Mouse (Mus musculus) urinary bladder, postnatal 4 days (tissue): ENCODE data around the gene Efcab8.

Source experiments
- DNase-seq, 2 experiments: peaks; one replicate each; pipeline ENCODE4 v3.0.0; 2021 to 2022; ENCODE audit warnings: low spot score in 2 of 2

The Efcab8 gene

GRCm38 (mm10) chr2:153779394-153779981 lies at the start of gene Efcab8:
TSS of gene Efcab8 (plus strand) at chr2:153779931.
- no peak for DNase-seq

- DNase-seq: no peak
Measured at GRCm38 (mm10) chr2:153734033-153734432, 45.7 kb upstream of the Efcab8 start.

DNA sequence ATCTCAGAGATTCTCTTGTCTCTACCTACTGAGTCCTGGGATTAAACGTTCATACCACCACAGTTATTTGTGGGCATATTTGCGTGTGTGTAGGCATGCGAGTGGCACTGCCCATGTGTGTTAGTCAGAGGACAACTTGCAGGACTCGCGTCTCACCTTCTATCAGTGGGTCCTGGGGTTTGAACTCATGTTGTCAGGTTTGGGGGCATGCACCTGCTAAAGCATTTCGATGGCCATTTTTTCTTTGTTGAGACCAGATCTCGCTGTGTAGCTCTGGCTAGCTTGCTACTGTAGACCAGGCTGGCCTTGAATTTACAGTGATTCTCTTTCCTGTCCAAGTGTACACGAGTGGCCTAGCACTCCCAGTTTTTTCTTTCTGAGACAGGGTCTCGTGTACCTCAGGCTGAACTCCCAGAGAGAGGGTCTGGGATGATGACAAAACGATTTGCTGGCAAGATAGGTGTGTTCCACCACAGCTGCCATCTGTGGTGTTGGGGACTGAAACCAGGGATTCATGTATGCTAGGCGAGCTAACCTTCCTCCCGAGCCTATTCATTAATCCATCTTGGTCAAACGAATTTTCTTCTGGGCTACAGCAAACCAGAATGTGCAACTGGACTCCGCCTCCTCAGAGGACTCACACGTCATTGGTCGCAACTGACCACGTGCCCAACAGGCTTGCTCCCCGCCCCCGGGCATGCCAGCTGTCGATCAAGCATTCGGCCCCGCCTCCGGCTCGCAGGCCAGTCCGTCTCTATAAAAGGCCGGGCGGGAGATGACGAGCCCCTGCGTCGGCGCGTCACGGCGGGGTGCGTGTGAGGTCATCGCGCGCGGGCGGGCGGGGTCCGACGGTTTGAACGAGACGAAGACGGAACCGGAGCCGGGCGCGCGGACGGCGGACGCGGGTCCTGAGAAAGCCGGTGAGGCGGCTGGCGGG lies 39.0 kb upstream of the Efcab8 start, which contains the start of gene Mapre1:
Gene Mapre1, plus strand, starts transcription at position 775 of the 937 bp plus-strand sequence.
- DNase-seq: peak; percentile 100

- peak in 1 of 2 experiments; percentile 83 for DNase-seq
Measured at GRCm38 (mm10) chr2:153741437-153742065, 38.2 kb upstream of the Efcab8 start.

DNA sequence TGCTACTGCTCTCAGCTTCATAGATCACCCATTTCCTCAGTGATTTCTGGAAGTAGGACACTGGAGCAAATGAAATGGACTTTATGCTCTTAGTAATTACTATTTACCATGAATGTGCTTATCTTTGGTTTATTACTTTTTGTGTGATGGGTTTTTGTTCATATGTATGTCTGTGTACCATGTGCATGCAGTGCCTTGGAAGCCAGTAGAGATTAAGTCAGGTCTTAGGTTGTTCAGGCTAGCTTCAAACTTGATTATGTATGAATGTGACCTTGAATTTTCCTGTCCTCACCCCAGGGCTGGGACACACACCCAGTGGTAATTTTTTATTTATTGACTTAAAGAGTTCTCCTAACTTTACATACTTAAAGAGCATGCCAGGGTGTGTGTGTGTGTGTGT lies 31.7 kb upstream of the Efcab8 start:
- DNase-seq: no peak

DNA sequence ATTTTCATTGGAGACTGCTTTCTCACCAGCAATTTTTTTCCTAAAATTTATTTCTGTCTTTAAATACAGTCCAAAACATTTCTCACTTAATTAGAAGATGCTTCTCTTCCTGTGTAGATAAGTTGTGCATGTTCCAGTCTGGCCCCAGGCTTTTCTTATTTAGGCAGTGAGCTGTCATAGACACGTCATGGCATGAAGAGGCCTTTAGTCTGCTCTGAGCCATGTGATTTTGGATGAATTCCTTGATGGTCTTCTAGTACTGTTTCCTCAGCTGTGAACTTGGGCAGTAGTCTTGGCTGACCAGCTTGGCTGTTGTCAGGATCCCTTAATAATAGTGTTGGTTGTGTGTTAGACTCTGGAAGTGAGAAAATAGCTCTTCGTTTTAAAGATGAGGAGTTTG lies 29.4 kb upstream of the Efcab8 start:
- no peak for DNase-seq

GRCm38 (mm10) chr2:153762121-153762520 lies 17.6 kb upstream of the Efcab8 start:
- DNase-seq: no peak

GRCm38 (mm10) chr2:153767484-153767883 lies 12.2 kb upstream of the Efcab8 start:
- no peak for DNase-seq

DNA sequence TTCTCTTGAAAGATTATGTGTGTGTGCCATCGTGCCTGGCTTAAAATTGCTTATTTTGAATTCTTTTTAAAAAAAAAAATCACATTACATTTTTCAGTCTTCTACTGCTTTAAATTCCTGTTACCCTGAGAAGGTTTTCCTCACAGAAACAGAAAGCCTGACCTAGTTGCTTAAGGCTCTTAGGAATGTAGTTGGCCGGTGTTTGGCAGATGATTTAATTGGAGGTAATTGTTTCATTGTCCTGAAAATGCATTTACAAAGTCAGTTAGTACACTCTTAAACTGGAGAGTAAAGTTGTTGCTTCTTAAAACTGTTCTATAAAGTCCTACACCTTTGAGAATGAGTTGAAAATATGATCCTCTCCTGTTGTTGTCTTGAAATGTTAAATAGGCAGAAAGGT lies 10.8 kb upstream of the Efcab8 start:
- DNase-seq: no peak

DNA sequence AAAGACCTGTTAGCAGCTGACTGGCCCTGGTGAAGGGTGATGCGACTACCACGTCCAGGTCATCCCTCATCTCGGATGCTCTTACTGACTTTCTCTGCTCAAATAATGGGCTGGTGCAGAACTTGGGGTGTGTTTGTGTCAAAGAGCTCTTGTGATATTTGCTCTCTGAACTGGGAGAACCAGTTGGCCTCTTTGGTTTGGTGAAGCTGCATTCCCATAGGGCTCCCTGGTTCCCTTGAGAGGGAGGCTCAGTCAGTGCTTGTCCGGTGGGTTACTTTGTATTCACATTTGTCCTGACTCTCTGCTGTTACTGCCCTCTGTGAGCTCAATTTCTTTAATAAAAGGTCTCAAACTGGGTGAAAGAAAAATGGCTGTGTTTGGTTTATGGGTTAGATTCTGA lies 6.8 kb upstream of the Efcab8 start:
- DNase-seq: no peak

- no peak for DNase-seq
Measured at GRCm38 (mm10) chr2:153775472-153775871, 4.3 kb upstream of the Efcab8 start.

DNA sequence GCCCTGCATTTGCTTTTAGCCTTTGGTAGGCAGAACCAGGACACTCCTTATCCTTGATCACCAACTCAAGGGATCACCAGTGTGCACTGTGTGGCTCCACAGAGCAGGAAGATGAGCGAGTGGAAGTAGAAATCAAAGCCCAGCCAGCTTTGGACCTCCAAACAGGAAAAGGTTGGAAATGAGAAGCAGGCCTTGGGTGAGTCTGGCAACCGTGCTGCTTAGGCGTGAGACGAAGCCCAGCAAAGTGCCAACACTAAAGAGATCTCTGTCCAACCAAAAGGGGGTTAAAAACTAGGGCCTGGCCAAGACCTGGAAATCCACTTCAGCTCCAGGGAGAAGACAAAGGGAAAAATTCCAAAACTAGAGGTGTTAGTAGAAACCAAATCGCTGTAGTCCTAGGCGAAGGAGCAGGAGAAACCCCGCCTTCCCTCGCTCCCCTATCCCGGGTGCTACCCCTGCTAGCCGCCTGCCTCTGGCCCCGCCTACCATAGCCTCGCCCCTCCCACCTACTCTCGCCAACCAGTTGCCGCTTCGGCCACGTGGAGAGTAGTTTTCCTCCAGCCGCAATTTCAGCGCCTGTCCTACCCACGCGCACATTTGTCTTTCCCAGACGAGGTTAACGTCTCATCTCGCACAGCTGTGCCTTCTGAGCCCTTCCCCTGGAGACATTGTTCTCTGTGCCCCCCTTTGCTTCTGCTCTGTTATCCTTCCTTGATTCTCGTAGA lies 931 bp upstream of the Efcab8 start:
- peak; percentile 66 to 83 for DNase-seq

DNA sequence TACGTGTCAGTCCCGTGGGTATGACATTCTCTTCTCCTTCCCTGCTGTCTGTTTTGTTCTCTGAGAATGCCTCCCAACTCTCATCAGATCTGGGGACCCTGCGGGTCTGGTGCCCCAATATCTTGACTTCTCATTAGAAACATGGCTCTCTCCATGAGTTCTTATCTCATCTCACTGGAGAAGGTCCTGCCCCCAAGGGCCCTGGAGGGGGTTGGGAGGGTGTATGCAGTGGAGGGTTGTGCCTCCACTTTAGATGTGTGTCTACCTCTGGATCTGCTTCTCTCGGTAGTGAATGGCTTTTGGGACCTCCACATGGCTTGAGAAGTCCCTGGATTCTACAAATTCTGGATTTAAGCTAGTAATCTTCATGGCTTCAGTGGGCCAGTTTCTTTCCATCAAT lies 1.4 kb downstream of the Efcab8 start:
- DNase-seq: no peak

DNA sequence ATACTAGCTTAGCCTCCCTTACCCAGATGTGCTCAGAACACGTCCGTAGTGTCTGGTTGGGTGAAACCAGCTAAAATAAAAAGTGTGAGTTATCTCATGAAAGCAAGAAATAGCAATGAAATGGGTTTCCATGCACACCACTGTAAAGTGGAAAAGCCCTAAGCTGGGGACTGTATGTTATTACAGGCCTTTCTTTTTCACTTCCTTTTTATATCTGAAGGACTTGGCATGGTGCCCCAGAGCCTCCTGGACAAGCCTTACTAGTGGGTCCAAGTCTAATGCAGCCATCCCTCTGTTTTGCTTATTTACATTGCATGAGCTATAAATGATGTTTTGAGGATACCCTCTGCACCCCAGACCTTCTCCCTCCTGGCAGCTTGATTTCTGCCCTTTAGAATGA lies 4.9 kb downstream of the Efcab8 start:
- no peak for DNase-seq

- no peak for DNase-seq
Measured at GRCm38 (mm10) chr2:153793366-153793765, 13.6 kb downstream of the Efcab8 start.

- no peak for DNase-seq
Measured at GRCm38 (mm10) chr2:153795090-153795489, 15.4 kb downstream of the Efcab8 start.

DNA sequence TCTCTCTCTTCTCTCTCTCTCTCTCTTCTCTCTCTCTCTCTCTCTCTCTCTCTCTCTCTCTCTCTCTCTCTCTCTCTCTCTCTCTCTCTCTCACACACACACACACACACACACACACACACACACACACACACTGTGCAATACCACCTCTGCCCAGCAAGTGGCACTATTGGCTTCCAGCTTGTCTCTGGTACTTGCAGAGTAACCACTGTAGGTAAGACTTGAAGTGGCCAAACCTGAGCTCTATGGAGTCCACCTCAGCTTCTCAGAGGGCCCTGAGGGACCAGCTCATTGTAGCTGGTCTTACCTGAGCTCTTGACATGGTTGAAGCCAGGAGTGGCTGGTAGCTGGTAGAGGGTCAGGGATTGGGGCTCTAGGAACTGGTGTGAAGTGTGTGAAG lies 27.7 kb downstream of the Efcab8 start:
- DNase-seq: peak in 1 of 2 experiments; percentile 29

DNA sequence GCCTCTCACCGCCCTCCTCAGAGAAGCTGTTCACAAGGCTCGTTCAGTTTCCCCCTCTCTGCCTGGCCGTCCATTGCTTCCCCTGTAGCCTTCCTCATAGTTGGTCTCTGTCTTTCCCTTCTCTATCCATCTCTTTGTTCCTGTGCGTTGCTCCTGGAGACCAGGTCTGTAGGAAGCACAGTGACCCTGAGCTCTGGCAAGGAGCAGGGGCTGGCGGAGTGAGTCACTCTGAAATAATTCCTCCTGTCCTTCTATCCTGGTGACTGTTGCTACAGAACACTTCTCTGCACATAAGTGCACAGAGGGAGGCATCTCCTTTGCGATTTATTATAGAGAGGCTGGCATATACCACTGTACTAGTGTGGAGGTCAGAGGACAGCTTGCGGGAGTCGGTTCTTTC lies 28.4 kb downstream of the Efcab8 start:
- no peak for DNase-seq

DNA sequence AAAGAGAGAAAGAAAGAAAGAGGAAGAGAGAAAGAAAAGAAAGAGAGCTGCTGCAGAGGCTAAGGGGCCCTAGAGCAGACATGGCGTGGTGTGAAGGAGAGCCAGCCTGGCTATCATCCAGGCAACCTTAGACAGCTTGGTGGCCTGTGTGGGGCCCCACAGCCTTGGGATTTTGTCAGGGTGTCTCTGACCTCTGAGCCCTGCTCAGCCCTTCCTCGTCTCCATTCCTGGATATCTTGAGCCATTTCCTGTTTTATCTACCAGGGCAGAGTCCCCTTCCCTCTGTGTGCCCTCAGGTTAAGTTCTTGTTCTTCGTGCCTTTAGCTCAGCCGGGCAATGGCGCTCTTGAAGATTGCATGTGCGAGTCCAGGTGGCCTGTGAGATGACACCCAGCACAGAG lies 29.1 kb downstream of the Efcab8 start:
- DNase-seq: no peak

DNA sequence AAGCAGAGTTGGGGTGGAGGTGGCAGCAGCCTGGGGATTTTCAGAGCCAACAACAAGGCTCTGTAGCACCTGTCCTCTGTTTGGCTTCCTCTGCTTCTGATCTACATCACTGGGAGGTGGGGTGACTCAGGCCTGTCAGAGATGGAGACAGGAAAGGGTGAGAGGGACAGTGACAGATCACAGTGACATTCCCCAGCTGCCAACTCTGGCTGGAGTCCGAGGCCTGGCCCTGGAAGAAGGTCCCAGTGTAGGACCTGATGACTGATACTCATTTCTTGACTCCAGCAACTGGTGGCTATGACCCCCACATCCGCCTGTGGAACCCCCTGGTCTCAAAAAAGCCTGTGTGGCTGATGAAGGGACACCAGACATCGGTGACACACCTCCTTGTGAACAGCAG lies 30.2 kb downstream of the Efcab8 start:
- no peak for DNase-seq

DNA sequence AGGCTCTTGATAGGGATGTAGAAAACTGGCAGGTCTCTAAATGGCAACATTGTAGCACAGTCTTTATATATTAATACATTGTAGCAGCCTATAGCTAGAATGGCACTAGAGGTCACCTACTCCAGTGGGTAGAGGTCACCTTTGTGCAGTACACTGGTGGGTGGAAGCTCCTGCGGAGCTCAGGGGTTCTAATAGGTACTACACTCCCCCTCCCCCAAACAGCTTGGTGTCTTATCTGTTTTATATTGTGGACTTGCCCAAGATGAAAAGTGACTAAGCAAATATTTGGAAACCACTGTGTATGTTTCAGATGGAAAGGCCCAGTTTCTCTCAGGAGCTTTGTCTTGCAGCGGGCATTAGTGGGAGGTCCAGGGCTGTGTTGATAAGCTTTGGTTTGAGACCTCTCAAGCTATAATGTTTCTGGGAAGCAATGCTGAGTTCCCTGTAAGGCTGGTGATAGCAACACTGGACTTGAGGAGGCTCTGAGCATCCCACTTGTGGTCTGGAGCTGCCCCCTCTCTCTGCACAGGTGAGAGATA lies 42.3 kb downstream of the Efcab8 start:
- no peak for DNase-seq

- no peak for DNase-seq
Measured at GRCm38 (mm10) chr2:153824593-153824992, 44.9 kb downstream of the Efcab8 start.
